Mouse (Mus musculus): ENCODE measurements around the gene Hist1h2ad.

DNA sequence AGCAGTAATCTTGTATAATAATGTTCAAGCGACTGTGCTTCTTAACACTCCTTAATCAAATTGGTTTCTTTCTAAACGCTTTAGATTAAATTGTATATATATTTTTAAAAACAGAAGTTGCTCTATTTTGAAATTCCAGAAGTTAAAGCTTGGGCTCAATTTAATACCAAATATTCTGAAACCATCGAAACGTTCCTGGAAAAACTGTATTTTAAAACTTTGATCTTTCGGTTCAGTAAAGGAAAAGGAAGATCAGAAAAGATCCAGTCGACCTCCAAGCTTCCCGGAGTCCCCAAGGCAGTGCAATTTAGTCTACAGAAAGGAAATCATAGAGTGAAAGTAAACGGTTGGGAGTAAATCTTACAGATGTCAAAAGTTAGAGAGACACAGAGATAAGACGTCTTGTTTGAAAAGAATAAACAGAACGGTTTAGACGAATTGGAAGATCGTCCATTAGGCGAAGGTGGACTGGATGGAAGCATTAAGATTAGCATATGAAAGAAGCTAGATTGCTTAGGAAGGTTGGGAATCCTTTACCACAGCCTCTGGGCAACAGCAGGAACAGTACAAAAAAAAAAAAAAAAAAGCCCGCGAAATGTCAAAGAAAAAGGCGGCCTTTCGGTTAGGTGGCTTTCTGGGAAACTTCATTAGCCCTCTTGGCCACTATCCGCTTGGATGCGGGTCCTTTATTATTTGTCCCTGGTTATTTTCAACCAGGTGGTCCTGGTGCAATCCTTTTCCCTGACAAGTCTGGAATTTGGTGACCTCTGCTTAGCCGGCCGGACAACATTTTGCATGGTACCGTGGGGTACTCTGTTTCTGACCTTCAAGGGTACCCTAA, 12.1 kb downstream of the Hist1h2ad start:
- TF ChIP-seq CTCF (IDR thresholded peaks at IDR 0.05; ENCODE audit: extremely low read depth, insufficient read depth, insufficient read length, insufficient replicate concordance) (no peak), POLR2A (IDR thresholded peaks at IDR 0.05; ENCODE audit: low read depth, low read length) (no peak)
